Mouse (Mus musculus) lung, adult 2 months (tissue): ENCODE measurements around the gene Ccdc60.

Experiments used
- CTCF ChIP-seq: fragments of 200-500 bp; IDR thresholded peaks from 2 replicates; pipeline ENCODE4 v1.5.1; 2011; ENCODE audit warnings: mild to moderate bottlenecking, low read length, control low read depth; ENCODE audit not compliant: insufficient read depth
- POLR2A ChIP-seq: fragments of 200-500 bp; IDR thresholded peaks from 2 replicates; pipeline ENCODE4 v1.6.1; 2011; ENCODE audit warnings: low read depth, mild to moderate bottlenecking, control low read depth, low read length, borderline replicate concordance; ENCODE audit errors: extremely low read depth

GRCm38 (mm10) chr5:116116567-116116966, 172.2 kb downstream of the Ccdc60 start:
- no peak for TF ChIP-seq POLR2A
- TF ChIP-seq CTCF: peak; percentile 64
